Mouse (Mus musculus): Measurements from ENCODE around the gene Nfx1.

The Nfx1 gene

DNA sequence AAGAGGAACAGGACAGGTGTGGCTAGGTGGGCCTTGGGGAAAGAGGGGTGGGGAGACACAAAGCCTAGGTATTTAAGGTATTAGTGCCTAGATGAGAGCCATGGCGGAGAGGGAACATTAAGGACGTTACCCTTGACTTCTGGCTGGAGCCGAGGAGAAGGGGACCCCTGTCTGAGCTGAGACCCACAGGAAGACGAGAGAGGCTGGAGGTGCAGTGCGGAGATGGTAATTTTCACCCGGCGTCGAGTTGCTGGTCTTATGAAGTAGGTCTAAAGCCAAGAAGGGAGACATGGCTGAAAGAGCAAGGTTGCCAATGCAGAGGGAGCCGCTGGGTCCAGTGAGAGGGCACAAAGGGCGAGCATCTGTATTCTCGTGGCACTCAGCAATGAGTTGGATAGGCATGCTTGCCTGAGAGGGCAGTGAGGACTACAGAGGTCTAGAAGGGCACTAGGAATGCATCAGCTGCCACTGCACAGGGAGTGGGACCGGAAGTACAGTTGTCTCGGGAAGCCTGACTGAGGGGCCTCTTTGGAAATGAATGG is 75.6 kb downstream of the Nfx1 start:
- DNase-seq (ENCODE audit: low spot score), result no peak

DNA sequence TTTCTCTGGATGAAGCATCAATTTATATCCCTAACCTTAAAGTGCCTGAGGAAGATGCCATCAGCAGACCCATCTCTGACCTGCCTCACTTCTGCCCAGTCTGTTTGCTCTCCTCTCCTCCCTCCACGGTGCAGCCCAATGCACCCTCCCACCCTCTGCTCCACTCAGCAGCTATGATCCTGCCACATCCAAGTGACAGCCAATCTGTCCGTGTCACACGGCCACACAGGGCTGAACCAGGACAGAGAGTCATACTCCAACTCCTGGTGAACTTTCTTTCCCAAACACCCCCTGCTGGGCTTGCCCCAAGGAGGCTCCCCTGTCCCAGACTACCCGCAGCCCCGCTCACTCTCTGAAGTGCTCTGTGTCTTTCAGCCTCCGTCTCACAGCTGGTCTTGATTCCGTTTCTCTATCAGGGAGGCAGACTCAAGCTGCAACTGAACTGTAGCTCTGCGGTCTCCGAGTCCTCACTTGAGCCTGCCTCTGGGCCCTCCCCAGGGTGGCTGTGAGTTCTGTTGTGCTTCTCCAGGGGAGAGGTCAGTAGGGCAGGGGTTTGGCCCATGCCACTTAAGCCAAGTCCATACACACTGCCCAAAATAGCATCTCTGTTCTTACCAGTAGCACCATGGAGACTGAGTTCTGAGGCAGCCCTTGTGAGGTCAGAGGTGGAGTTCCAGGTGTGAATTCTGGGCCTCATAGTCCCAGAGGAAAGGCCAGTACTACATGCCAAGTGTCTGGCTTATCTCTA is 77.0 kb downstream of the Nfx1 start, which contains the start of gene Aqp7:
Aqp7 (minus strand) TSS at position 616 of the 748 bp plus-strand sequence.
- DNase-seq (ENCODE audit: low spot score), result peak; percentile 87

DNA sequence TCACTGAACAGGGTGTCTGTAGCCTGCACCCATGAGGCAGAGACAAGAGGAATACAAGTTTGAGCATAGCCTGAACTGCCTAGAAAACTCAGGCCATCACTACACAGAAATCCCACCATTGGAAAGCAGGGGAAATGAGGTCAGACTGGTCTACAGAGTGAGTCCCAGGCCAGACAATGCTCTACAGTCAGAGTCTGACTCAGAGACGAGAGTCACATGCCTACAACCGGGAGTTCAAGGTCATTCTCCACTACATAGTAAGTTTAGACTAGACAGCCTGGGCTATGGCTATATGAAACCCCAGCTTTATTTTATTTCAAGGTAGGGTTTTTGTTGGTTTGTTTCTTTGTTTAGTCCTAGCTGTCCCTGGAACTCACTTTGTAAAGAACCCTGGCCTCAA is 78.2 kb downstream of the Nfx1 start:
- DNase-seq (ENCODE audit: low spot score), result no peak

DNA sequence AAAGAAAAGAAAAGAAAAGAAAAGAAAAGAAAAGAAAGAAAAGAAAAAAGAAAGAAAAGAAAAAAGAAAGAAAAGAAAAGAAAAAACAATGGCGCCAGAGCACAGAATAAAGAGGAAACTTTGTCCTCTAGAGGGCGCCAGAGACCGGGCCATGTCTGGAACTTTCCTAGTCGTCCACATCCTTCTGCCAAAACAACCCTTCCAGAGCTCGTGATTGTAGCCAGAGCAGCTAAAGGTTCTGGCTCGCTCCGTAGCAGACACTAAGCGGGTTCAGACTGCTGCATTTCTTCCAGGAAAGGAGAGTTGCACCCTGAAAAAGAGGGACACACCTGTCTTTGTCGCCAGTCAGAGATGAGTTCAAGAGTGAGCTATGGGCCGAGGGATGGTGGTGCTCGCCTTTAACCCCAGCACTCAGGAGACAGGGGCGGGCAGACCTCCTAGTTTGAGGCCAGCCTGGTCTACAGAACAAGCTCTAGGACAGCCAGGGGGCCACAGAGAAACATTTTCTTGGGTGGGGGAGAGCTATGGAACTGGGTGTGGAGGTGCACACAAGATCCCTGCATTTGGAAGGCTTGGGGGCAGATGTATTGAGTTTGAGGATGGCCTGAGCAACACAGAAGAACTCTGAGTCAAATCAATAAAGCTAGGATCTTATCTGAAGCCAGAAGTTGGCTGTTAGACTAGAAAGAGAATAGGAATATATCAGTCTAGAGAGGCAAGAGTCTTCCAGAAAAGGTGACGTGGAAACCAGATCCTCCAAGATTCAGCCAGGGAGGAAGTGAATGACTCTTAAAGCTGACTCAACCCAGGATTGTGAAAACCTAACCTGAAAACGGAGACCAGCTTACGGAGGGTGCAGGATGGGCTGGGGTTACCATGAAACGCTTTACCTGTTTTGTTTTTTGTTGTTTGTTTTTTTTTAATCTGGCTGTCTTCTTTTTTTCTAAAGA is 80.3 kb downstream of the Nfx1 start:
- peak; percentile 97 for DNase-seq (ENCODE audit: low spot score)

DNA sequence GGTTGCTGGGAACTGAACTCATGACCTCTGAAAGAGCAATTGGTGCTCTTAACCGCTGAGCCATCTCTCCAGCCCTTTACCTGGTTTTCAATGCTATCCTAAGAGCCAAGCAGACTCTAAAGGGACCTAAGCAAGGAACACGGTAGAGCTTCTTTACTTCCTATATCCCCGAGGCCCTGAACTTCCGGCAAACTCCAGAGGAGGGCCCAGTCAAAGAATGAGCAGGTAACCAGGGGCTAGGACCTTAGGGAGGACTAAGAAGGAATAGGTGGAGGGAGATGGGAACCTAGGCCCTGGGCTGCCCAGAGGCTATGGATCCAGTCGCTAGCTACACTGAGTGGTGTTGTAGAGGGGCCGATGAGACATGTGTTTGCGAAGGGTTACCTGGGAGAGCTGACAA is 81.1 kb downstream of the Nfx1 start:
- no peak for DNase-seq (ENCODE audit: low spot score)

DNA sequence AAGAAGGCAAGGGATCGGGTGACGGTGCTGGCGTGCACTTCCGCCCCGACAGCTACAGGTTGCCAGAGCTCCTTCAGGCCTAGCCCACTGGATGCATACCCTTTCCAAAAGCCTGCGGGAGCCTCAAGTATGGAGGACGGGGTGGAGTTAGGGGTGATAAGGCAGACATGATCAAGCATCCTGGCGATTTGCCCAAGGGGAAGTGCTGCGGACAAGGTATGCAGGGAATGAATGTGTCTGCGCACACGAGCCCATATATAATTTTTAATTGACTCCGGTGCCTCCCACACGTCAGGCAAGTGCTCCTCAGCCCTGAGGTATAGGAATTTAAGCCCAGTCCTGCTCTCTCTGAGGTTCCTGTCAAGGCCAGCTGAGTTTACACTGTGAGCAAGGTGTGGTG is 84.4 kb downstream of the Nfx1 start:
- no peak for DNase-seq (ENCODE audit: low spot score)

DNA sequence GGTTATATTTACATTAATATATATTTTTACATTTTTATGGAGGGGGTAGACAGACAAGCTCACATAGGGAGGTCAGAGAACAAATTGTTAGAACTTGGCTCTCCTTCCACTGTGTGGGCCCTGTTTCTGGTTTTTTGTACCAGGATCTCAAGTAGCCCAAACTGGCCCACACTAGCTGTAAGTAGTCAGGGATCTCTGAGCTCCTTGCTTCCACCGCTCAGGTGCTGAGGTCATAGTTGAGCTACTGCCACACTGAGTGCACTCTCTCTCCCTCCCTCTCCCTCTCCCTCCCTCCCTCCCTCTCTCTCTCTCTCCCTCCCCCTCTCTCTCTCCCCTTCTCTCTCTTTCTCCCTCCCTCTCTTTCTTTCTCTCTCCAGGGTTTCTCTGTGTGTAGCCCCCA is 85.5 kb downstream of the Nfx1 start:
- peak; percentile 38 for DNase-seq (ENCODE audit: low spot score)

DNA sequence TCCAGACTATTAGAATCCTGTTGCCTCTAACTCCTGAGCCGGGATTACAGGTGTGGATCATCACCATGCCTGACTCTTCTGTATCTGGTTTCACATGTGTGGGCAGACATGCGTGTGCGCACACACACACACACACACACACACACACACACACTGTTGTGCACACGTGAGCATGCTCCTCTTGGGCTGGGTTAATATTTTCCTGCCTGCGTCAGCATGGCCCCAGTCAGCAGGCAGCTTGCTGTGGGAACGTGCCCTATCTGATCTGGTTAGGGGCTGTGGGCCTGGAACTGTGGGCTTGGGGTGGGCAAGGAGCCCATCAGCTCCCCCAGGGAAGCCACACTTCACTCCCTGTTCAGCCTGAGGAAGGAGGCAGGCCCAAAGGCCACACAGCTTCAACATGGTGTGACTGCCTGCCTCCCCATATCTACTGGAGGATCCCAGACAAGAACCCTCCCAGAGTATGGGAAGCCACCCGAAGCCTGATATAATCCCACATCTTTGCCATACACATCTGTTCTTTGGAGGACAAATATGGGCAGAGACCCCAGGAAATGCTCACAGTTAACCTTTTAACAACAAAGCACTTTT is 86.1 kb downstream of the Nfx1 start:
- DNase-seq (ENCODE audit: low spot score), result no peak

DNA sequence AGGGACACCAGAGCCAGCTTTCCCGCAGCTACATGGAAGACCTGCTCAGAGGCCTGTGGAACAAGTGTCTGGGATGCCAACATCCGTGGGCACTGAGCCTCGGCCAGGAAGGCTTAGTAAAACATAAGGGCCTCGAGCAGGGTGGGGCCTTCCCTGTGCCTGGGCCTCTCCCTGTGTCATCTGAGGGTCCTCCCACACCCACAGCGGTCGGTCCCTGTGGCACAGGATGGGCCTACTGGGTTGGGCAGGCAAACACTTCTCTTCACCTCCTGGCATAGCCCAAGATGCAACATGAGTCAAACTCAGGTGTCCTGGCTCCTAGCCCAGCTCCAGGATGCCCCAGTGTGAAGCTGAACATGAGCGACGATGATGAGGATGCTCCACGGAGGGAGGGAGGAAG is 86.7 kb downstream of the Nfx1 start:
- no peak for DNase-seq (ENCODE audit: low spot score)

DNA sequence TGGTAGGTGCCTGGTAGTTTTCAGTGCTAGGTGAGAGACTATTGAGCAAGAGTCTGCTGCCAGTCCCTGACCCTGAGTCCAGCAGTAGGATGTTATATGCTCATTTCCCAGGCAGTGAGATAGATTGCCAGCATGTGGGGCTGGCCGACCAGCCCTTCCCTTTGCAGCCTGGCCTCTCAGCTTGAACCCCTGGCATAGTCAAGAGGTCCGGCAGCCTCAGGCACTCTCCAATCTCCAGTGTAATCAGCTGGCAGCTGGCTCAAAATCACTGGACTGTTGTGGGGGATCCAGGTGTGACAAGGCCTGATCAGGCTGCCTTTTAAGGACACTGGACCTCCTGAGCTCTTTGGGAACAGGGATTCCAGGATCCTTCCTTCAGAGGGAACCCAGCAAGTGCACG is 92.6 kb downstream of the Nfx1 start:
- DNase-seq (ENCODE audit: low spot score), result no peak

DNA sequence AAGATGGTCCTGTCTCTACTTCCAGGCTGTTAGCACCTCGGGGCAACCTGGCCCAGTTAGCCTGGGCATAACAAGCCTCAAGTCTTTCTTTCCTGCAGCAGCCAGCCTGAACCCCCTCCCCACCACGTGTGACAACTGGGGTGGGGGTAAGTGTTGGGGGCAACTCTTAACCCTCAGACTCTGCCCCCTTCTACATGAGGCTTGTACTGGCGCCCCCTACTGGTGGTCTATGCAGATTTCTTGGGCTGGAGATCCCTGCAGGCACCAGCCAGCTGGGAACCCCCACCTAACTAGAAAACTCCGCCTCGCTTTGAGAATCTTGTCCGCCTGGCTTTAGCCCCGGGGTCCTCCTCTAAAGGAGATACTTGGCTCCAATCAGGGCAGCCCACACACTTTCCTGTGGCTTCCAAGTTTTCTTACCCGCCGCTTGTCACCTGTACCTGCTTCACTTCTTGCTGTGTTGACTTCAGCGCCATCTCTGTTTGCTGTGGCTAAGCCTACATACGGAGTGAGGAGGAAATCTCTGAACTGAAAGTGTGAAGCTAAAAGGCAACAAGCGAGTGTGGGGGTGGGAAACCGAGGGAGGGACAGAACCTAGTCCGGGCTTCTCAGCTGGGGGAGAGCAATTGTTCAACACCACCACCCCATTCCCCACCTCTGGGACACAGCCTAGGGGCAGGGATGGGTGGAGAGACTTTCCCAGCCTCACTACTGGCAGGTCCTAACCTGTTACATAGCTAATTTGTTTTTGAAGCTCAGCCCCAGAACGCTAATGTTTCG is 93.4 kb downstream of the Nfx1 start:
- no peak for DNase-seq (ENCODE audit: low spot score)

DNA sequence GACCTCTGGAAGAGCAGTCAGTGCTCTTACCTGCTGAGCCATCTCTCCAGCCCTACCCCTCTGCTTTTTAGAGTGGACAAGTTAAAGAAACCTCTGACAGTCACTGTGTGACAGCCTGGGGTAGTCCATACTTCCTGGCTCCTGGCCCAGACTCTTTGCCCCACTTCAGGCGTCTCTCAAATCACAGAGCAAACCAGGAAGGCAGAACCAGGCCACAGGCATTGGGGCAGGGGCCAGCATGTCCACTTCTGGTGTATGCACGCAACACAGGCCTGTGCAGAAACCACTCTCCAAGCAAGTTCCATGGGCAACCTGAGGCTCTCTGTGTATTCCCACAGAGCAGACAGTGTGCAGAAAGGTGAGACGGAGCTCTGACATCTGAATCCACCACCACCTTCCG is 94.5 kb downstream of the Nfx1 start:
- DNase-seq (ENCODE audit: low spot score), result peak; percentile 87

DNA sequence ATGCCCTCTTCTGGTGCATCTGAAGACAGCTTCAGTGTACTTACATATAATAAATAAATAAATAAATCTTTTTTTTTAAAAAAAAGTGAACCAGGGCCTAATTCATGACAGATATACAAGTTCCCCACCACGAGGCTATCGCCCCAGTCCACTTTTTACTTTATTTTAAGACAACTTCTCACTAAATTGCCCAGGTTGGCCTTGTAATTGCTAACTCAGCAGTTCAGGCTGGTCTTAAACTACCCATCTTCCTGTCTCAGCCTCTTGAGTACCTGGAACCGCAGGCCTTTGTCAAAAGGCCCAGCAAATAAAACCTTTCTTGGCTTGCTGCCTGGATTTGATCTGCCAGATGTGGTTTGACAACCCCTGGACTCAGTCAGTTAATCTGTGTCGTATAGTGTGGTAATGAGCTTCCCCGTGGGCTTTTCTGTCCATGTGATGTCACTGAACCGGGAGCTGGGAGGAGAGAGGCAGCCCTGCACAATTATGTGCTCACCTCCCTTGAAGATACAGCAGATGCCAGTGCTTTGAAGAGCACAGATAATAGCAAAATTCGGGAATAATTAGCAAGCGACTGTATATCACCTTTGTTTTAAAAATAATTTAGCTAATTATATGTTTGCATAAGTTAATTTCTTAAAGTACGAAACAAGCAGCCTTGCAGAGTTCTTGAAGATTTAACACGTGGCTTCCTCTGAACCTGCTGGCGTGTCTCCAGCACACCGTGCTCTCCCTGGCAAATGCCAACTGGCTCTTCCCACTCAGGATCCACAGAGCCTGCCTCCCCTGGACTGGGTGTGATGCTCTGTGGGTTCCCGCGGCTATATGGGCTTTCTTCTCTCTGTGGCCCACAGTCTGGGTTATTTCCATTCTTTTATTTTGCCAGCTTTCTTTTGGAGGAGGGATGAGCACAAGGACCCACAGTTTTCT is 101.1 kb downstream of the Nfx1 start:
- no peak for DNase-seq (ENCODE audit: low spot score)

DNA sequence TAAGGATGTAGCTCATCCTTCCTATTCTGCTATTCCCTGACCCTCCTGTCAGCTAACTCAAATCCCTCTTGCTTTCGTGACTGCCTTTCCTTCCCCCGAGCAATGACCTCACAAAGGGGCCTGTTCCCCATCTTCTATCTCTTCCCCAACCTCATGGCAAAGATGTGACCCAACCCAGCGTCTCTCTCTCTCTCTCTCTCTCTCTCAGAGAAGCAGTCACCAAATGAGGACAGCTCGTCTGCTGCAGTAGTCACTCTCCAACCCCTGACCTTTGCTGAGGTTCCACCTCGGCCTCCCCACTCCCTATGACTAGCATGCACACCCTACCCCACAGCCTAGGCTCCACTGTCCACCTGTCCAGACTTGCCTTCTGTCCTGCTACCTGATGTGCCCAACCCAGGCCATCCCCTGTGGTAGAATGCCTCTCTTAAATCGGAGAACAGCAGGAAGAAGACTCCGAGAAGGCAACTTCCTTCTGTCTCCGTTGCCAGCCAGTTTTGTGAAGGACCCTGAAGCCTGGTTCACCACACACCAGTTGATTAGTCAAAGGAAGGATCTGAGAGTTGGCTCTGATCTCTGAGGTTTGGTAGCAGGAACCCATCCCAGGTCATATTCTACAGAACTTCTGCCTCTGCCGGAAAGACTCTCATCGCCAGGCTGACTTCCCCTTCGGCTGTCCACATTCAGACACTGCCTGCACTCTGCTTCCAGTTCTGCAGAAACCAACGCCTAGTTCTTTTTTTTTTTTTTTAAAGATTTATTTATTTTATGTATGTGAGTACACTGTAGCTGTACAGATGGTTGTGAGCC is 102.5 kb downstream of the Nfx1 start:
- DNase-seq (ENCODE audit: low spot score), result no peak

DNA sequence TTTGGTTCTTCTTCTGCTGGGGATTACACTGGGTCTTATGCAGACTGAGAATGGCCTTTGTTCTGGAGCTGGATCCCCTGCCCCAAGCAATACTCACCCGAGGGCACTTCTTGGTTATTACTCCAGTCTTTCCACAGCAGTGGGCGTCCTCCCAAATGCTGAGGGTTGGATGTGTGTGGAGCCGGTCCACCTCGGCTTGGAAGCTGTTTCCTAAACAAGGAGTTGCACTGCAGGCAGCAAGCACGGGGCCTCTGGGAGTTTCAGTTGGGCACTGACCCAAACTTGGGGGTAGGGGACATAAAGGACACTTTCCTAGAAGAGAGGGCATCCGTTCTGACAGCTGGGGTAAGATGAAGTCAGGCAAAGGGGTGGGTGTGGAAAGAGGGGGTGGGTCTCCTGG is 103.8 kb downstream of the Nfx1 start:
- peak; percentile 54 for DNase-seq (ENCODE audit: low spot score)

Data from adipocyte (in vitro differentiated cells).